Mouse (Mus musculus): ENCODE measurements around the gene Chd3.
"Not testable (repeated sequence)": the region's sequence is repeated elsewhere in the genome, so short reads cannot be mapped to it uniquely, and the experiment has no call there.

Chd3 gene

GRCm38 (mm10) chr11:69406867-69407723, 37.9 kb upstream of the Chd3 start:
- DNase-seq (ENCODE audit: low read depth, low spot score): no peak

GRCm38 (mm10) chr11:69406282-69406681, 37.1 kb upstream of the Chd3 start:
- no peak for DNase-seq (ENCODE audit: low read depth, low spot score)

DNA sequence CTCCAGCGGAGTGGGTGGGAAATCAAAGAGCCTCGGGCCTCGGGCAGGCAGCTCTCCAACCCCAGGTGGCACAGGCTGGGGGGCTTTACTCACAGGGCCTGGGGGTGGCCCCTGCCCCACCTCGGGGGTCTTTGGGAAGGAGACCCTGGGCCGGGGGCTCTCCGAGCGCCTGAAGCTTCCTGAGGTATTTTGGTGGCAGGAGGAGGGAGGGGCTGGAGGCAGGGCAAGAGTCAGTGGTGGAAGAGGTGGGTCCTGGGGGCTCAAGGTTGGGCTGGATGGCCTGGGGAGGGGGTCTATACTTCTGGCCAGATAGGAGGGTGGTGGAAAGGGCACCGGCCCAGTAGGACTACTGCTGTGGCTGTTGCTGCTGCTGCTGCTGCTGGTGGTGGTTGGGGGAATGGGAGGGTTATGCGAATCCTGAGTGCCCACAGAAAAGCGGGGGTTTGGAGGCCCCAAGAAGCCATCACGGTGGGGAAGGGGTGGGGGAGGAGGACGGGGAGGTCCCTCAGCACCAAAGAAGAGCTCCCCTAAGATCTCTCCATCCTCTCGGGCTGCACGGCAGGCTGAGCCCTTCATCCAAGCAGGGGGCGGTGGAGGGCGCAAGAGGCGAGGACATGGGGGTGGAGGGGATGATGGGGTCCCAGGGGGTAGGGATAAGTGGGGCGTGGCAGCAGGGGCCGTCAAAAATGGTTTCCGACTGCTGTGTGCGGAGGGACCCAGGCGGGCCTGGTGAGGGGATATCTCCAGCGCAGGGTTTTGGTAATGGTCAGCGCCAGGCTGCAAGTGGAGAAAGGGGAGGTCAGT, 36.4 kb upstream of the Chd3 start:
- DNase-seq (ENCODE audit: low read depth, low spot score): no peak

- no peak for DNase-seq (ENCODE audit: low read depth, low spot score)
Observed at GRCm38 (mm10) chr11:69404595-69405396, 35.6 kb upstream of the Chd3 start.

DNA sequence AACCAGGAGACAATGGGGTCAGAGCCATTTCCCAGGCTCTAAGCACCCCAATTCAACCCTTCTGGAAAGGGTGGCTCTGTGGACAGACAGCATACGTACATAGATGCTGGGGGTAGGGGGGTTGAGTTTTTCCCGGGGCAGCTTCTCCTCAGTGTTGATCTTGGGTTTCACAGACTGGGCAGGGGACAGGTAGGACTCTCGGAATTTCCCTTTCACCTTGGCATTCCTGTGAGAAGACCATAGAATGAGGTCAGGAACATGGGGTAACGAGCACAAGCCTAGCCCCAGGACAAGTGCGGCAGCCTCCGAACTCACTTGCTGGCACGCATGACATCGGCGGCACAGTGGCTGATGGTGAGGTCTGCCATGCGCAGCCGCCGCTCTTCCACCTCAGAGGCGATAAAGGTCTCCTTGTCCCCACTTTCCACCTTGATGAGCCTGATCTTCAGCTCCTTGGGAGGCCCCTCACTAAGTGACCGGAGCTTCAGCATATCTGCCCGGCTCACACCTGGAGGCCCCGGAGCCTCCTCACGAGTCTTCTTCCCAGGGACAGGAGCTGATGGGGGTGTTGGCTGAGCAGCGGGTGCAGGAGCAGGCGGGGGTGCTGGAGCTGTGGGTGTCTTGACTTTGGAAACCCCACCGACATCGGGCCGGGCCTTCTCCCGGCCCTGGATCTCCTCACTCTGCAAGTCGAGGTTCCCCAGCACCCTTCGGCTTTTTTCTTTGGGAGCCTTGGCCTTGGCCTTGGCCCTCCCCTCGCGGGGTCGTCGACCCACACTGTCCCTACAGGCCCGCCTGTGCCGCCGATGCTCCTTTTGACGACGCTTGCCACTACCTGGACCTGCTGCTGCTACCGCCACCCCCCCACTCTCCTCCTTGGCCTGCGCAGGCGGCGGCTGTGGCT, 34.7 kb upstream of the Chd3 start:
- DNase-seq (ENCODE audit: low read depth, low spot score): no peak

GRCm38 (mm10) chr11:69401987-69402386, 32.8 kb upstream of the Chd3 start:
- no peak for DNase-seq (ENCODE audit: low read depth, low spot score)

DNA sequence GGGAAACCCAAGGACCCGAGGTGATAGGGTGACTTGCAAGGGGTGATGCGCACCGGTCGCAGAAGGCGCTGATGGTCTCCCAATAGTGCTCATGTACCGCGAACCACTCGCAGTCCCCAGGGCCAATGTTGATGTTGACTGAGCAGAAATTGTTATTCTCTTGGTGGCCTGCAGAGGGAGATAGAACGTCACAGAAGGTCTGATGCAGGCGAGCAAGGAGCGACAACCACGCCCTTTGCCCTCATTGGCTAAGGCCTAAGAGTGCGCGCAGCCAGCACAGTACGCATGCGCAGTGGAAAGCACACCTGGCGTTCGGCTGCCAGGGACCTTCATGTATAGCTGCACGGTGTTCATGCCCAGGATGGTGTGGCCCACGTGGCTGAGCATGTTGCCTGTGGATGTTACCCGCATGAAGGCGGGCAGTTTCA, 32.0 kb upstream of the Chd3 start:
- peak; percentile 83 for DNase-seq (ENCODE audit: low read depth, low spot score)

DNA sequence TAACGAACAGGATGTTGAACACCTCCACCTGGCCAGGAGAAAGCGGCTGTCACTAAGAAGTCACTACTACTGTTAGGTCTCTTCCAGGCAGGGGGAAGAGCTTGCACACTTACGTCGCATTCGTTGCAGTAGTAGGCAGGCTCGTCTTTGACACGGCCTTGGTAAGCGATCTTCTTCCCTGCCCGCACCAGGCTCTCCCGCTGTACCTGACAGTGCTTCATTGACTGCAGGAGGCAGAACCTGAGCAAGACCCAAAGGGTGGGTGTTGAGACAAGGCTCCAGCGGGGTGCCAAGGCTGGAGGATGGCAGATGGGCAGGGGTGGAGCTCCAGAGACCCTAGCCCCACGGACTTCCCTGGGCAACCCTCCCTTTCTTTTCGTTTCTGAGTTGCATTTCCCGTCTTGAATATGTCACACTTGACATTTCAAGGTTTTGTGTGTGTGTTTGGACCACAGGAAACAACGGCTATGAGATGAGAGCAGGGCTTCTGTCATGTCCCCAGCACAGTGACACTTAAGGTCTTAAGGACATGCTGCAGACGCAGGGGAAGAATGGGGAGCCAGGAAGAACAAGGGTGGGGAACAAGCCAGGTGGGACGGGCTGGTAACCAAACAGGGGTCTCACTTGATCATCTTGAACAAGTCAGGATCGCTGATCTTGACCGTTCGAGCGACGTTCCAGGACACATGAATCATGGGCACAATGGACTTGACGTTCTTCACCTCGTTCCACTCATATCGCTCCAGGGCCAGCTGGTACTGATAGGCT, 31.1 kb upstream of the Chd3 start:
- DNase-seq (ENCODE audit: low read depth, low spot score): no peak

GRCm38 (mm10) chr11:69399201-69400082, 30.2 kb upstream of the Chd3 start:
- DNase-seq (ENCODE audit: low read depth, low spot score): no peak

DNA sequence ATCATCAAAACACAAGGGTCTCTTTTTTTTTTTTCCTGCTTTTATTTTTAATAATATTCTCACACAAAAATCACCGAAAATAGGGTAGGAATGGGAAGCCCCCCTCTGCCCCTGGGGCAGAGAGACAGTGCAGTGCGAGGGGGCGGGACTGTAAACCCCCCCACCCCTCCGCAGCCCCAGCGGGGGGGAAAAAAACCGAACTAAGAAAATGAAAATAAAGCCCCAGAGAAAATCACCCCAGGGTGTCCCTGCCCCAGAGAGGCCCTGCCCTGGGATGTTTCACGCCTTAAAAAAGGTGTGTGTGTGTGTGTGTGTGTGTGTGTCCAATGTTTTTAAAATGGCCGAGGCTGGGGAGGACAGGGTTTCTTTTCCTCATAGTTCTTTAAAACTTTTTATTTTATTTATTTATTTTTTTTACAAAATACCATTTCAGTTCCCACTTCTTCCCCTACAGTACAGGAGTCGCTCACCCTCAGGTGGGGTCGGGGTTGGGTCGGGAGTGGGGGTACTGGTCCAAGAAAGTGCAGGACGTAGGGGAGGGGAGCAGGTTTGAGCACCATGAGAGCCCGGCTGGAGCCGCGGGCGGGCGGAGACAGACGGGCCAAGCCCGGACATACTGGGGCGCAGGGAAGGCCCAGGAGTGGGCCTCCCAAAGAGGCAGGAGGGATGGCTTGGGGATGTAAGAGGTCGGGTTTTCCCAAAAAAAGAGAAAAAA, 29.4 kb upstream of the Chd3 start:
- no peak for DNase-seq (ENCODE audit: low read depth, low spot score)

GRCm38 (mm10) chr11:69398059-69398458, 28.9 kb upstream of the Chd3 start, which contains the start of gene Tmem88:
Tmem88 (minus strand) TSS chr11:69398234.
- DNase-seq (ENCODE audit: low read depth, low spot score): no peak

- DNase-seq (ENCODE audit: low read depth, low spot score): no peak
Observed at GRCm38 (mm10) chr11:69397581-69398057, 28.4 kb upstream of the Chd3 start.

GRCm38 (mm10) chr11:69396772-69397171, 27.6 kb upstream of the Chd3 start:
- DNase-seq (ENCODE audit: low read depth, low spot score): no peak

DNA sequence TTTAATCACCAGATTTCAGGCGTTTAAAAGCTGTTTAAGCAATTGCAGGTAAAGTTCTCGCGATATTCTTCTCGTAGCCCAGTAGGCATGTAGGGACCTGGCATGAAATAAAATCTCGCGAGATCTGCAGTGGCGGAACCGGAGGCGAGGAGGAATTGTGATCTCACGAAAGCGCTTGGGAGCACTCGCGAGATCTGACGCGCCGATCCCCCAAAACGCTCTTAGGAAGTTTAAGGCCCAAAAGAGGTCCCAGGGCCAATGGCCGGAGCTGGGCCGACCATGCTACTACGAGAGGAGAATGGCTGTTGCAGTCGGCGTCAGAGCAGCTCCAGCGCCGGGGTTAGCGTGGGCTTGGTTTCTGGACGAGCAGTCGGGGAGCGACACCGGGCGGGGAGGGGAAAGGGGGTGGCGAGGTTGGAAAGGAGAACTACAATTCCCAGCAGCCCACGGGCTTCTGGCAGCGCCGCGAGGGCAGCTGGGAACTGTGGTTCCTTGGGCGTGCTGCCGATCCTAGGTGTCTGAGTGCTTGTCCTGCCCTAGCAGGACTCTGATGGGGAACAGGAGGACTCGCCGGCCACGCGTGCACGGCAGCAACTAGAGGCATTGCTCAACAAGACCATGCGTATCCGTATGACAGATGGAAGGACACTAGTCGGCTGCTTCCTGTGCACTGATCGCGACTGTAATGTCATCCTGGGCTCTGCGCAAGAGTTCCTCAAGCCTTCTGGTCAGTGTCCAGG, 26.6 kb upstream of the Chd3 start:
- DNase-seq (ENCODE audit: low read depth, low spot score): peak; percentile 99

DNA sequence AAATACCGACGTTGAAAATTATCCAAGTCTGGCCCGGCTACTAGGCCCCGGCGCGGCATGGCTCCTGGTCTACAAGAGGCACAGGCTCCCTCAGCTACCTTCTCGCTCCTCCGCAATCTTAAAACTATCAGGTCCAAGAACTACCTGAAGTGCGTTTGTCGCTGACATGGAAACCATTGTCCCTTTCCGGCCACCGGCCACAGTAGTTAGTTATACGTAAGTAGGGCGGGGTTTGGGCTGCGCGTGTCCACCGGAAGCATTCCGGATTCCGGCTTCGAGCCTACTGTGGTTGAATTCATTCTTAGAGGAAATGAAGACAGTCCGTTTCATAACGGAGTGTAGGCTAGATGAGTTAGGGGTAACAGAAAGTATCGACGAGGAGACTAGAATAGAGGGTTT, 26.0 kb upstream of the Chd3 start, which contains the start of the genes Naa38 and Cyb5d1:
TSS of gene Naa38 (plus strand) at position 253 of the 399 bp plus-strand sequence.
TSS of gene Cyb5d1 (minus strand) at position 397 of the 399 bp plus-strand sequence.
- peak; percentile 82 for DNase-seq (ENCODE audit: low read depth, low spot score)

- not testable (repeated sequence) for DNase-seq (ENCODE audit: low read depth, low spot score)
Observed at GRCm38 (mm10) chr11:69394591-69395167, 25.5 kb upstream of the Chd3 start.
